Mouse (Mus musculus): Measurements from ENCODE around the gene Rasgrp4. TPM values are rescaled to one million over a fixed set of nuclear protein-coding genes. Genes with fewer than 3 reads are reported as not detected.

Gene Rasgrp4
- 1.3 and 2.4 TPM in 2 replicates for polyA plus RNA-seq (2015; fragmentation: Nextera tagmentation; extraction: Ambion mirVana)

- TF ChIP-seq CTCF (IDR thresholded peaks at IDR 0.05), result no peak
- ATAC-seq (peak; percentile 65), DNase-seq (ENCODE audit: low spot score) (peak; percentile 40)
- H3K9me3 ChIP-seq (ENCODE audit: low read length), result no peaks in the 10 kb centered on the region
- H3K27me3 ChIP-seq (replicated peaks; ENCODE audit: insufficient read depth, low read length), result no peaks in the 10 kb centered on the region
- no peaks in the 10 kb centered on the region for H3K4me1 ChIP-seq (ENCODE audit: insufficient read depth, low read depth, low read length)
- H3K4me3 ChIP-seq (ENCODE audit: low read depth, low read length), result peak within 1 kb of the TSS; percentile 12; the same call in 1 of the 2 replicates
- no peak within 1 kb of the TSS for H3K9ac ChIP-seq (replicated peaks; ENCODE audit: low read depth)
- H3K27ac ChIP-seq (ENCODE audit: low read length), result no peak within 1 kb of the TSS
- WGBS, result 3% methylated on average over 14 of the region's 20 CpGs
- peak within 1 kb of the TSS; percentile 44 for H3K4me2 ChIP-seq (replicated peaks; ENCODE audit: low read depth, low read length)
- no peaks in the 10 kb centered on the region for H3K36me3 ChIP-seq (ENCODE audit: insufficient read depth, low read length)
Observed at GRCm38 (mm10) chr7:29134693-29135386, at the start of gene Rasgrp4. Gene Rasgrp4, plus strand, starts transcription at chr7:29134851.

- DNase-seq (ENCODE audit: low spot score), result no peak
- no peaks in the 10 kb centered on the region for H3K27me3 ChIP-seq (replicated peaks; ENCODE audit: insufficient read depth, low read length)
- no peaks in the 10 kb centered on the region for H3K4me1 ChIP-seq (ENCODE audit: insufficient read depth, low read depth, low read length)
- no peak overlapping the region for H3K27ac ChIP-seq (ENCODE audit: low read length)
- no peak for ATAC-seq
- WGBS, result 89% methylated on average over 30 of the region's 30 CpGs
- H3K4me3 ChIP-seq (ENCODE audit: low read depth, low read length), result no peak overlapping the region
- no peak overlapping the region for H3K9ac ChIP-seq (replicated peaks; ENCODE audit: low read depth)
- no peak overlapping the region for H3K4me2 ChIP-seq (replicated peaks; ENCODE audit: low read depth, low read length)
- no peaks in the 10 kb centered on the region for H3K9me3 ChIP-seq (ENCODE audit: low read length)
- no peaks in the 10 kb centered on the region for H3K36me3 ChIP-seq (ENCODE audit: insufficient read depth, low read length)
- TF ChIP-seq EP300 (IDR thresholded peaks at IDR 0.05), result no peak
- TF ChIP-seq CTCF (IDR thresholded peaks at IDR 0.05), result no peak
Observed at GRCm38 (mm10) chr7:29085981-29086380, 48.7 kb upstream of the Rasgrp4 start.

- H3K4me1 ChIP-seq (ENCODE audit: insufficient read depth, low read depth, low read length), result no peaks in the 10 kb centered on the region
Observed at GRCm38 (mm10) chr7:29086902-29087301, 47.7 kb upstream of the Rasgrp4 start.

GRCm38 (mm10) chr7:29088817-29089216, 45.8 kb upstream of the Rasgrp4 start:
- 65% methylated on average over 6 of the region's 6 CpGs for WGBS

More at GRCm38 (mm10) chr7:29086902-29087301, 47.7 kb upstream of the Rasgrp4 start:
- Histone ChIP-seq H3K4me2 (replicated peaks; ENCODE audit: low read depth, low read length) (no peak overlapping the region), H3K36me3 (ENCODE audit: insufficient read depth, low read length) (no peaks in the 10 kb centered on the region), H3K9ac (replicated peaks; ENCODE audit: low read depth) (no peak overlapping the region), H3K27ac (ENCODE audit: low read length) (no peak overlapping the region), H3K4me3 (ENCODE audit: low read depth, low read length) (no peak overlapping the region), H3K27me3 (replicated peaks; ENCODE audit: insufficient read depth, low read length) (no peaks in the 10 kb centered on the region), H3K9me3 (ENCODE audit: low read length) (no peaks in the 10 kb centered on the region)
- 87% methylated on average over 10 of the region's 10 CpGs for WGBS
- no peak for TF ChIP-seq CTCF (IDR thresholded peaks at IDR 0.05)
- TF ChIP-seq EP300 (IDR thresholded peaks at IDR 0.05), result no peak
- DNase-seq (ENCODE audit: low spot score), result no peak
- ATAC-seq, result no peak

GRCm38 (mm10) chr7:29097131-29097530, 37.5 kb upstream of the Rasgrp4 start:
- no peaks in the 10 kb centered on the region for H3K9me3 ChIP-seq (ENCODE audit: low read length)
- H3K4me3 ChIP-seq (ENCODE audit: low read depth, low read length), result no peak overlapping the region
- H3K4me2 ChIP-seq (replicated peaks; ENCODE audit: low read depth, low read length), result no peak overlapping the region
- DNase-seq (ENCODE audit: low spot score) (no peak), ATAC-seq (no peak)
- no peak for TF ChIP-seq EP300 (IDR thresholded peaks at IDR 0.05)
- TF ChIP-seq CTCF (IDR thresholded peaks at IDR 0.05), result no peak
- WGBS, result 87% methylated on average over 16 of the region's 16 CpGs
- H3K4me1 ChIP-seq (ENCODE audit: insufficient read depth, low read depth, low read length), result no peaks in the 10 kb centered on the region
- no peak overlapping the region for H3K27ac ChIP-seq (ENCODE audit: low read length)
- no peaks in the 10 kb centered on the region for H3K36me3 ChIP-seq (ENCODE audit: insufficient read depth, low read length)
- no peak overlapping the region for H3K9ac ChIP-seq (replicated peaks; ENCODE audit: low read depth)
- H3K27me3 ChIP-seq (replicated peaks; ENCODE audit: insufficient read depth, low read length), result no peaks in the 10 kb centered on the region

More at GRCm38 (mm10) chr7:29088817-29089216, 45.8 kb upstream of the Rasgrp4 start:
- Histone ChIP-seq H3K9ac (replicated peaks; ENCODE audit: low read depth) (no peak overlapping the region), H3K4me1 (ENCODE audit: insufficient read depth, low read depth, low read length) (no peaks in the 10 kb centered on the region), H3K27ac (ENCODE audit: low read length) (no peak overlapping the region), H3K4me3 (ENCODE audit: low read depth, low read length) (no peak overlapping the region), H3K27me3 (replicated peaks; ENCODE audit: insufficient read depth, low read length) (no peaks in the 10 kb centered on the region), H3K9me3 (ENCODE audit: low read length) (no peaks in the 10 kb centered on the region), H3K36me3 (ENCODE audit: insufficient read depth, low read length) (no peaks in the 10 kb centered on the region), H3K4me2 (replicated peaks; ENCODE audit: low read depth, low read length) (no peak overlapping the region)
- no peak for TF ChIP-seq EP300 (IDR thresholded peaks at IDR 0.05)
- no peak for TF ChIP-seq CTCF (IDR thresholded peaks at IDR 0.05)
- ATAC-seq (no peak), DNase-seq (ENCODE audit: low spot score) (no peak)

- no peak for TF ChIP-seq CTCF (IDR thresholded peaks at IDR 0.05)
- no peak for TF ChIP-seq EP300 (IDR thresholded peaks at IDR 0.05)
- Histone ChIP-seq H3K27ac (ENCODE audit: low read length) (no peak overlapping the region), H3K36me3 (ENCODE audit: insufficient read depth, low read length) (no peaks in the 10 kb centered on the region), H3K9ac (replicated peaks; ENCODE audit: low read depth) (no peak overlapping the region), H3K9me3 (ENCODE audit: low read length) (no peaks in the 10 kb centered on the region), H3K4me3 (ENCODE audit: low read depth, low read length) (no peak overlapping the region), H3K27me3 (replicated peaks; ENCODE audit: insufficient read depth, low read length) (no peaks in the 10 kb centered on the region), H3K4me1 (ENCODE audit: insufficient read depth, low read depth, low read length) (no peaks in the 10 kb centered on the region), H3K4me2 (replicated peaks; ENCODE audit: low read depth, low read length) (no peak overlapping the region)
- WGBS, result 89% methylated on average over 11 of the region's 12 CpGs
- DNase-seq (ENCODE audit: low spot score), result no peak
- no peak for ATAC-seq
Observed at GRCm38 (mm10) chr7:29101286-29102017, 33.2 kb upstream of the Rasgrp4 start.

Data from lung, postnatal 0 days (tissue).